Mouse (Mus musculus): ENCODE data around the gene Isx.

Gene Isx

DNA sequence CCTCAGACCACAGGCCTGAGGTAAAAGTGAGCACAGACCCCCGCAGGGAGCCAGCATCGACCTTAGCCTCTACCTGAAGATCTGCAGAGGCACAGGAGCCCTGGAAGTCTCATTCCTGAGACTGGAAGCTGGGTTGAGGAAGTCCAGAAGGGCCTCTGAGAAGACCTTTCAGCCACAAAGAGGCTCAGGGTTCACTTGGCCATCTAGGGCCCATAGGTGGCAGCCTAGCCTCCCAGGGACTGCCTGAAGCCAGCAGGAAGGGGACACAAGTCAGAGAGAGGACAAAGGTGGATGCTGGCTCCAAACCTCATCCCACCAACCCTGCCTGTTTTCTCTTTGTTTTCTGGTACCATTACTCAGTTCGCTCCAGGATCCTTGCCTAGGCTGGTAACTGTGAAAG lies at the start of gene Isx:
TSS of gene Isx (plus strand) at position 234 of the 400 bp plus-strand sequence.
- no peak for DNase-seq

DNA sequence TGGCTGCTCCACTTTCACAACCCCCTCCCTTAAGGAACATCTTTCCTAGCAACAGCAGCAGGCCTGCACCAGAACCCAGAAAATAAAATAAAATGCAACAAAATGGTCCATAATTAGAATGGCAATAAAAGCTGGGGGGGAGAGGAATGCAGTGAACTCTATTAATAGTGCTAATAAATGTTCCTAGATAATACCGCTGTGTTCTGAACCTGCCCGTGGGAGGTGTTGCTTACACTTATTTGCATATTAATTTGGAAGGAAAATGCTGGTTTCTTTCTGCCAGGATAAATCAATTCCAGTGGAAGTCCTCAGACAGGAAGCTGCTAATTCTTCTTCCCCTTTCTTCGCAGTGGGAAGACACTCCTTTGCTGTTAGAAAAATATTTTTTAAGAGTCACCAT lies 45.3 kb upstream of the Isx start:
- DNase-seq = no peak

DNA sequence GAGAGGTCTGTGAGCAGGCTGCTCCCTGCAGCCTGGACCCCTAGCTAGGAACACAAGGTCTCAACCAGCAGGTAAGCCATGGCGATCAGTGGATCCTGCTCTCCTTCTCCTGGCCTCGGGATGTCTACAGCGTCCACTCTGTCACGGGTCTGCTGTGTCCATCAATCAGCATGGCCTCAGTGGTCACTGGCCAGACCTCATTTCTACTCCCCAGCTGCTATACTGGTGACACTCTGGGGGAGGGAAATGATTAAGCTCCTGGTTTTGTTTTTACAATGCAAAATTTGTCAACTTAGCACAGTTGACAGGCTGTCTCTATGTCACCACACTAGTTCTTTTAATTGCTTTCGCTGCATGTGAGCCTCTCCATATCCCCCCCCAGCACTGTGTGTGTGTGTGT lies 41.7 kb upstream of the Isx start:
- no peak for DNase-seq

DNA sequence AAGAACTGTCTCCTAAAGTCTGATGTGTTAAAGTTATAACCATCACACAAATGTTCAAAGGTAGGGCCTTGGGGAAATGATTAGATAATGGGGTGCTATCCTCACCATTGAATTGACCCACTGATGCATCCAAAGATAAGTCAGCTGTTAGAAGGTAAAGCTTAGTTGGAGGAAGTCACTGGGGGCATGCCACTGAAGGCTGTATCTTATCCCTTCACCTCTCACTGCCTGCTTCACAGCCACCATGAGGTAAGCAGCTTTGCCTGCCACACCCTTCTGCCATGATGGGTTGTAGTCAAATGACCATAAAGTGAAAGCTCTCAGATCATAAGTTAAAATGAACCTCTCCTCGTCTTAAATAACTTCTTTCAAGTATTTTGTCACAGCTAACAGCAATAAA lies 38.7 kb upstream of the Isx start:
- no peak for DNase-seq

DNA sequence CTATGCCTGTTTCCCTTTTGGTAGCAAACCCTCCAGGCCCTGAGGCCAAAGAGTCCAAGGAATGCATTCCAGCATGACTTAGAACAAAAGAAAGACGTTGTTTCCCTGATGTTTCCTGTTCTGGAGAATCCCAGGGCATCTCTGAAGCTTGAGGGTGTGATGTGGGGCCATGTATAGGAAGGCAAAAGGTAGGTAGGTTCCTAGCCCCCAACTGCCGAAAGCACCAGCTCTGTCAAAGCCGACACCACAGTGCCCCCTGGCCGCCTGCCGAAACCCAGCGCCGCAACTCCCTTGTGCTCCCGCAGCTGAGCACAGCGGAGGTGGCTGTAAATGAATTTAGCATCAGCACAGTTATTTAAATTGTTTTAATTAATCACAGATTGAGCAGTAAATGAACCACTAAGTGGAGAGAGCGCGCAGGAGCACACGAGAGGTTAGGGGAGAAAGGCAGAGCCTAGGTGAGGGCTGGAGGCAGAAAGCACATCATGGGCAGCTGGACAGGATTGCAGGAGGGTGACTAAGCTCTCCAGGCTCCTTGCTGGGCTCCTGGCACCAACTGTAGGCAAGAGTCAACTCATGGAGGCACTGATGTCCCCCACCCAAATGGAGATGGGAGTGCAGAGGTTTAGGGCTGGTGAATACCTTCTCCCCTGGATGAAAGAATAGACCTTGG lies 25.5 kb upstream of the Isx start:
- DNase-seq = no peak

DNA sequence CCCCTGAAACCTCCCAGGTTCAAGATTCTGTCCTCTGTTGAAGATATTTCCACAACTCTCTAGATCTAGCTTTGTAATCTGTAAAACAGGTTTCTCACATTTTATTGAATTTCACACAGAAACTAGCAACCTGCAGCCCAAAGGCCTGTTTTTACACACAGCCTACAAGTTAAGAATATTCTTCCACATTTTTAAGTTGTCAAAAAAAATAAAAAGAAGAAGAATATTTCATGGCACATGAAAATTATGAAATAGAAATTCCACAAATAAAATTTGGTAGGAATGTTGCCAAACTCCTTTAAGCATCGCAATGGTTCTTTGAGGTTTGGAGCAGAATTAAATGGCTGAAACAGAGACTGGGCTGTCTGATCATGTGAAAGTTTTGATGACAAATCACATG lies 24.3 kb upstream of the Isx start:
- no peak for DNase-seq

DNA sequence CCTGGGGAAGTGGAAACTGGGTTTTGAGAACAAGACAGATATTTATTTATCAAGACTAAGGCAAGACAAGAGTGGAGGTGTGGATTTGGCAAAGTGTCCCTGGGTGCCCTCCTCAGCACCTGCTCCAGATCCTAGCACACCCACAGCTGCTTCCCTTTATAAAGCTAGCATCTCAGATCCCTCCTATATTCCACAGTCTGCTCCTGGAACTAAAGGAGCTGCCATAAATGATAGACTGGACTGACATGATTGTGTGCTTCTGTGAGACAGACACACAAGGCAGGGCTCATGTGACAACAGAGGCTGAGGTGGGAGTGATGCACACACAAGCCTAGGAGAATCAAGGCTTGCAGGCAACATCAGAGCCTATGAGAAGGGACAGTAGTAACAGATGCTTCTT lies 22.0 kb upstream of the Isx start:
- no peak for DNase-seq

DNA sequence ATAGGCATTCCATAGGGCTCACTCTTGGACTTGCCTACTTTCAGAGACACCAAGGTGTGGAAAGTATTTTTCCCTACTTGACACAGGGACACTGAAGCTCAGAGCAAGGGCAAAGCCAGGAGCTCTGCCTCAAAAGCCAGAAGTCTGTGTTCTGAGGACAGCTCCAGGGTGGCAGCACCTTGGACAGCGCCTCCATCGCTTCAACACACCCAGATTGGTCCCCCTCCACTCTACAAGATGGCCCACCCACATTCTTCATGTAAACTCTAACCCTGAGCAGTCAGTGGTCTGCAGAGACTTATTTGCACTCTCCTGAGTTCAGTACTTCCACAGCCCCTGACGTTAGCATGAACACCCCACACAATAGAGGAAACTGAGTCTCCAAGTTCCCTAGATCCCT lies 21.1 kb upstream of the Isx start:
- DNase-seq = no peak

DNA sequence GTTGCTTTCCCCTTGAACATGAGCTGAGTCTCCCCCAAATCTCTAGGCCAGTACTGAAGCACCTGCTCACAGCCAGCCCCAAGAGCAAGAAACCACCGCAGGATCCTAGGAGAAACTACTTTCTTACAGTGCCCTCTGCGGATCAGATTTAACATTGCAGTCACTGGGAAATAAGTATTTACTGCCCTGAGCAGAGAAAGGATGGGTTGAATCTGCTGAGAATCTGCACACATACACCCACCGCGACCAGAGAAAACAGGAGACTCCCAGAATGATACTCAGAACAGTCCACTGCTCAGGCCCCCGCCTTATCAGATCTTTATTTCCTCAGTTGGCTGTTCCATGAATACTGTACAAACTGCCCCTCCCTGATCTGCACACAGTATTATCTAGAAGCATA lies 19.5 kb upstream of the Isx start:
- DNase-seq = peak; percentile 15

DNA sequence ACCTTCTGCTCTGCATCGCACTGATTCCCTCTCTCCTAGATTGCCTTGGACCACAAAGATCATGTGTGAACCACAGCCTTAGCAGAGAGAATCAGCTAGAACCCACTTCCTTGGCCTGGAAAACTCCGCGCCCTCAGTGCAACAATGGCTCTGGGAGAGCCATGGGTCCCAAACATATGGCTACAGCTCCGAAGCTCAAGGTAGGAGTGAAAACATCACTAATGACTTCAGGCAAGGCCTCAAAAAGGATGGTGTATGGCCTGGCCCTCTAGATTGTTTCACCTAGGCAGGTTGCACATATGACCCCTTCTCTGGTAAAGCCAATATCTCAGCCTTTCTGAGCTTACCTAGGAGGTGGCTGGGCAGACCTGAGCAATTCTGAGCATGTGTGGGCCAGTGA lies 18.2 kb upstream of the Isx start:
- DNase-seq = no peak

DNA sequence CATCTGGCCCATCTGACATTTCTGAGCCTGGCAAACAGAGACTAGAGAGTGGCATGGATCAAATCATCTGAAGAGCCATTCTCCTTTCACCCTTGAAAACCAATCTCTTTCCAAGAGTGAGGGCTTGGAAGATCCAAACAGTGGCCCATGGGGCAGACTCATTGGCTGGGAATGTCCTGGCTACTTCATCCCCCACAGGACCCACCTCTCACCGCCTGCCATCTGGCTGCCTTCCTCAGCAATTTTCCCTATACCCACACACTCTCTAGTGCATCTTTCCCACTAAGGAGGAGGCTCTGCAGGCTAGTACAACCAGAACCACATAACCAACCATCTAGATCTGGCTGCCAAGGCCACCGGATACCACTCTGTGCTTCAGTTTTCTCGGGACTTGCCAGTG lies 17.6 kb upstream of the Isx start:
- no peak for DNase-seq

DNA sequence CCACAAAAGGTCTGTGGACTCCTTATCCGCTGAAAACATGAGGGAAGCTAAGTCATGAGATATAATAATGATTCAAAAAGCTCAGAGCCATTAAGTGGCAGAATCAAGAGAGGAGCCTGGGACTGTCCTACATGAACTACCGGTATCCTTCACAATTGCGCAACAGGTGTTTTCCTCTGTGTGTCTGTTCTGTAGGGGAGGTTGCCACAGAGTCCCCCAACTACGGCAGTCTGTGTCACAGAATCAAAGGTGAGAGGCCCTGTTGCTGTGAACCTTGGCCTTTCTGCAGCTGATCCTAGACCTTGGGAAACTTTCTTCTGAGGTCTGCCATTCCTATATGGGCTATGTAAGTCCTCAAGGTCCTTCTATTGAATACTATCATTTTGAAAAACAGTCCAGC lies 13.7 kb upstream of the Isx start:
- DNase-seq = no peak

DNA sequence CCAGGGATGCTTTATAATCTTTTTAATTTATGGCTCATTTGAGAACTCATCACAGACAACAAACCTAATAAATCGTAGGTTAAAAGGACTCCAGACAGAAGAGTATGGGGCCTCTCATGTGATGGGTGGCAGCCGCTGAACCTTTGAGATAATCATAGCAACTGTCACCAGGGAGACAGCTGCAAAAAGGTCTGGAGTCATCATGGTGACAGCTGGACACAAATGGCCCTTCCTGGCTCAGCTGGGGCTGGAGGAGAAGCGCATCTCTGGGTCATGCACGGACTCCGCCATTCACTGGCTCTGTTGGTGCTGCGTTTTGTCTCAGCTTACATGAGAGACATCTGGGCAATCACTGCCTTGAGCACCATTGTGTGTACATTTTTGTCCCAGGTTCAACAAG lies 12.5 kb upstream of the Isx start:
- DNase-seq = no peak

DNA sequence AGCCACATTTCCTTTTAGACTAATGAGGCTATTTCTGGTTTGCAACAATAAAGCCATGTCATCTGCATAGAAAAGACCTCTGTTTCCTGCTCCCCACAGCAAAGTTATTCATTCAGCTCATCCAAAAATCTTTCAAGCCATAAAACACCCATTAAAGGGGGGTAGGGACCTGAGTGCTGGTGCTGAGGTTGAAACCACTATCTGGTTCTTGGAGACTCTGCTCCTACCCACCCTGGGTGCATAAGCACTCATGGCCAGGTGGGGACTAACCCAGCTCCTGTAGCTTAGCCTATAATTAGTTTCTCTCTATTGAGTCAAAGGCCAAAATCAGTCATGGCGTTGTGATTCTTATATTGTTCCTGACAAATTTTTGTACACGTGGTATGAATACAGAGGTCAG lies 10.4 kb upstream of the Isx start:
- DNase-seq = no peak

DNA sequence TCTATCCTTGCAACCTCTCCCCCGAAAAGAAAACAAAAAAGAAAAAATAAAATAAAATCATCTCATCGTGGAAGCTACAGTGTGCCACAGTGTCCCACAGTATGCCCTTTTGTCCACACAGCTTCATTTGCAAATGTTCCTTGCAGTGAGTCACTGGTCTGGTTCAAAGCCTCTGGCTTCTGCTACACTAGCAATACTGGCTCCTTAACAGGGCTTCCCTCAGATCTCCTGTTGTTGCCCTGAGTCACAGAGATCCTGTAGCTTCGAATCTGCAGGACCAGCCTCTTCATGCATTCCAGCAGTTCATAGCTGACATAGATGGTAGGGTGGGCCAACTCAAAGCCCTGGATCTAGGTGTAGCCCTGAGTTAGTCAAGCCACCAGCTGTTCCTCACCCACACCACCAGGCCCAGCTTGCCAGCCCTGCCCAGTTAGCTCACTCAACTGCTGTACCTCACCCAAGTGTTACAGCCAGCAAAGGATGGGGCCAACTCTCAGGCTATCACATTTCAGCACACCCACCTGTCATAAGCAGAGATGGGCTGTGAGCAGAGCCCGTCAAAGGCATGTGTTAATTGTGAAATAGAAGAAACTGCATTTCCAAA lies 2.5 kb upstream of the Isx start:
- DNase-seq = no peak

DNA sequence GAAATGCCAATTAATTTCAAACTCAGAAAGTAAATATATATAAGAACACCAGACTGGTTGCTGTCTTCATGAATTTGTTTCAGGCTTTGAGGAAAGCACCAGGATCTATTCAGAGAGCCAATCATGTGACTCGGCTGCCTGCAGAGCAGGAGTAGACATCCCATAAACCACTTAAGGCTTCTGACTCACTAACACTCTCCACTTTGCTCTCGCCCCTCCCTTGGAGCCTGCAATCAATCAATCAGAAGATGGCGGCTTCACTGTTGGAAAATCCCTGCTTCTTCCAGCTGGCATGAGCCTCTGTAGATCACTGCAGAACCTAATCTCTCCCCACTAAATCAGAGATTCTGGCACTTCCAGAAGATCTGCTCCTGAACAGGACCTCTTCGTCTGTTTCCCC lies 1.3 kb upstream of the Isx start:
- DNase-seq = no peak

DNA sequence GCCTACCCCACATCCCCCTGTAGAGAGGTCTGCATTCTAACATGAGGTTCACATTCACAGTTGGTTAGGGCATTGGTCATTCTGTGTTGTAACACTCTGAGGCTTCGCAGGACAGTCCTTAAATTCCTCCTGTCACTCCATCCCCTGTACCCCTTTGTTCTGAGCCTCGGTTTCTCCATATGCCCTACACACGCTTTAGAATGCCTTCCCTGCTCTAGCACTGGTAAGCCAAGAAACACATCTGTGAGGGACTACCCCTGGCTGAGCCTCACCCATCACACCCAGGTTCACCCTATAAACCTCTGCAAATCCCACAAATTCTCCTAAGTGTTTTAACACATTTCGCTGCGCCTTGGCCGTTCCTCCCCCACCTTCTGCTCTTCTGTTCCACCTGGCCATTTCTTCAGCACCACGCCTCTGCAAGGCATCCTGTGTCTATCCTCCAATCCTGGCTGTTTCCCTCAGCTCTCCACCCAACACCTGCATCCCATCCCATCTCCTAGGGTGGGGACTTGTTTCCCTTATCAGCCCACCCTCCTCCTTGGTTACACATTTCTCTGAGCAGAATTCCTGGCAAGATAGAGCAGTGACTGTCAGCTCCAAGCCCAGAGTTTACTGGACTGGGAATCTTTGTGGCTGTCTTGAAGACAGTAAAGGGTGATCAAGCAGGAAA lies 686 bp upstream of the Isx start:
- DNase-seq = no peak

DNA sequence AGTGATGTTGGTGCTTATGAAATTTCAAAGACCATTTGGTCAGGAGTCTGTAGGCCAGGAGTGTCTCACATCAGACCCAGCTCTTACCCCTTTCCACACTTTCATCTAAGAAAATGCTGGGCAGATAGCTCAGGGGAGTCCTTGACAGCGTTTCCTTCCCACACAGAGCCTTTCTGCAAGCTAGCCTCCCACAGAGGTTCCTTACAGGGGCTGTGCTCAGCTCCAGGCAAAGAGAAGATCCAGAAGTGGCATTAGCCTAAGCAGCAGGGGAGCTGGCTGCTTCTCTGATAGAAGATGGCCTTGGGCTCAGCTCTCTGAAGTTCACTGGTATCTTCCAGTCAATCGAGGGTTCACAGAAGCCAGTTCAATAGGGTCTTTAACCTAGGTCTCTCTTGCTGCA lies 1.6 kb downstream of the Isx start:
- DNase-seq = no peak

DNA sequence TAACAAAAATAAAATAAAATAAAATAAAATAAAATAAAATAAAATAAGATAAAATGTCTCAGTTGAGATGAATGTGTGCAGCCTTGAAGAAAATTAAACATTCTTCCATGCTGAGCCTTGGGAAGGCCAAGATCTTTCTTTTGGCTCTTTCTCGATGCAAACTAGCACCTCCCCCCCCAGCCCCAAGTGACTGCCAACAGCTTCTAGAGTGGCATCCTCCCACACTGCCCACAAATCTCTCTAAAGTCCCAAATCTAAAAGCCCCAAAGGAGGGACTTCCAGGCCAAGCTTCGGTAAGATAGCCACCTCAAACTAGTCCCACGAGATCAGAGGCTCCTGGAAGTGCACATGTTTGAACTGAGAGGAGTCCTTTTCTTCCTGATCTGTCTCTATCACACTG lies 5.7 kb downstream of the Isx start:
- DNase-seq = no peak

DNA sequence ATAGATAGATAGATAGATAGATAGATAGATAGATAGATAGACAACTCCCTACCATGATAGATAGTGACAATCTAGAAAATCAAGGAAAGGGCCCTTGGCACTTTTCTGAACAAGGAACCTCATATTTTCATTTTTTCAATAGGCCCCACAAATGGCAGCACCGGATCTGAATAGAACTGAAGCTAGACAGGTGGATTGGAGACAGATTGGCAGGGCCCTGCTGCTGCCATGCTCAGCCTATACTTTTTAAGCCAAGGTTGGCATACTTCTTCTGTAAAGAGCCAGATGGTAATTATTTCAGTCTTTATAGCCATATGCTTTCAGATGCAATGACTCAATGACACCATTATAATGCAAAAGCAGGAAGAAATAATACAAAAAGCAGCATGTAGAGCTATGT lies 15.8 kb downstream of the Isx start:
- DNase-seq = no peak

DNA sequence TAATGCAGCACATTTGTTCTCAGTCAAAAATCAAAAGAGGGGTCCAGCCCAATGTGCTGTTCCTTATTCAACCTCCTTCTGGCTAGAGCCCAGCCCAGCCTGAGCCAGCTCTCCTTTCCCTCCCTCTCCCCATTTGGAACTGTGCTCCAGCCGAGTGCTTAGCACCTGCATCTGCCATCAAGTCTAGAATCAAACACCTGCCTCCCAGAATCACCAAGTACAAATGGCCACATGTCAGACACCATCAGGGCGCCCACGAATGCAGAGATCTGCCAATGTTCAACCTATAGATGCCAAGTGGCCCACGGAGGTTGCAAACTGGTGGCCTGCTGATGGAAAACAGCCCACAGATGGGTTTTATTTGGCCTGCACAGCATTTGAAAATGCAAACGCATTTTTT lies 18.1 kb downstream of the Isx start:
- DNase-seq = no peak

DNA sequence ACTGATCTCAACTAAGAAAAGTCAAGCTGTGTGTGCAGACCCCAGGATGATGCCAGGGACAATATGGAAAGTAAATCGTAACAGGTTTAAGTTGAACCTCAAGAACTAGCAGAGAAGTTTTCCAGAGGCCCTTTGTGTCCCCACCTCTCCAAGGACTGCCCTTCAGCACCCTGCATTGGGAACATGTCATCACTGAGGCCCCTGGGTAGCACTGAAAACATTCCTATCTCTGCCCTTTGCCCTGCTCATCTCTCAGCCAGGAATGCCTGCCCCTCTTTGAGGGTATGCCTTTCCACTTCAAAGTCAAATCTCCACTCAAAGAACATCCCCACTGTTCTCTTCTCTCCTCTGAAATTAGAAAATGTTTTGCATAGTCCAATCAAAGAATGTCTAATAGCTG lies 23.3 kb downstream of the Isx start:
- DNase-seq = no peak

DNA sequence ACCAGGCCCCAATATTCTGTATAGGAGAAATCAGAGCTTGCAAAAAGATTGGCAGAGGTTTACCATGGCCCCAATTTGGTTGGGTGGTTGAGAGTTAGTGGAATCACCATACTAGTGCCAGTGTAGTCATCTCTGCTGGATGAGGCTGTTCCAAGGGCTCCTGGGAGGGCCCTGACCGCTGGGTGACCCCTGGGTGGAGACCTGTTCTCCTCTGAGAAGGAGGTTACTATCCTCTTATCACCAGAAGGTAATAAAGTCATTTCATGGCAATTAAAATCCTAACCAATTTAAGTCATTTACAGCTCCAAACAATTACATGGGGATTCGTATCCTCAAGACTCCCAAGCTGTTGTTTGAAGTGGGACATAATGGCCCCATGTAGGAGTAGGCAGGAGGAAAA lies 24.3 kb downstream of the Isx start:
- no peak for DNase-seq

DNA sequence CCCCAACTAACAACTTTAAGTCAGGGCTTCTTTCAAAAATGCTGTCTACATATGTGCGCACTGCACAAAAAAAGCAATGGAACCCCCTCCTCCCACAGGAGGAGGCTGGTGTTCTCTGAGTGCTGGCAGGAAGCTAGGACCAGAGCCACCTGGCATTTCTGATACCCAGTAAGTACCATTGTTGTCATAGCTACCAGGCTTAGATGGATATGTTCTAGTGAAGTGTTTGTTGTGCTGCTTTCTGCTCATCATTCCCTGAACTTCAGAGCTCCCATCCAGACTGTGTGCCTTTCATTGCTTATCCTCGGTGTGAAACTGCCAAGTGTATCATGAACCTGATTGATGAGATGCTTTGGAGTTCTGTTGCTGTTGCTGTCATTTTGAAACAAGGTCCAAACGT lies 26.8 kb downstream of the Isx start:
- DNase-seq = no peak

DNA sequence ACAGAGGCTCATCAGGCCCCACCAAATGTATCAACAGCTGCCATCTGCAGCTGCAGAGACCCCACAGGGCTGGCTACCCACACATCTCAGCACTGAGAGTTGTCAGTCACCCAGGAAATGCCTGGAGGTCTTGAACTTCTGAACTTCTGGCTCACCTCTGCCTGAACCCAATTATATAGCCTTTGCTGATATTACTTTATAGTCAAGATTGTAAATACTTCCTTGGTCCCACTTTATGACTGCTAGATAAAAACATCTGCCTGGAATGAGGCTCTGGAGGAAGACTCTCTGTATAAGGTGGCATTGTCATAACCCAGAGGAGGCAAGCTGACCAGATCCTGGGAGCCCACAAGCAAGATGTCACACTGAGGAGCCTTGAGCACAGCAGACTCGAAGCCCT lies 28.8 kb downstream of the Isx start:
- no peak for DNase-seq

Measured in kidney, adult 18-20 months (tissue).